Mouse (Mus musculus): ENCODE data around the gene Ywhag.

Ywhag gene

GRCm38 (mm10) chr5:135879449-135880158 is 54.8 kb downstream of the Ywhag start:
- peak; percentile 66 for DNase-seq

GRCm38 (mm10) chr5:135877831-135878231 is 56.6 kb downstream of the Ywhag start:
- peak; percentile 64 for DNase-seq

DNA sequence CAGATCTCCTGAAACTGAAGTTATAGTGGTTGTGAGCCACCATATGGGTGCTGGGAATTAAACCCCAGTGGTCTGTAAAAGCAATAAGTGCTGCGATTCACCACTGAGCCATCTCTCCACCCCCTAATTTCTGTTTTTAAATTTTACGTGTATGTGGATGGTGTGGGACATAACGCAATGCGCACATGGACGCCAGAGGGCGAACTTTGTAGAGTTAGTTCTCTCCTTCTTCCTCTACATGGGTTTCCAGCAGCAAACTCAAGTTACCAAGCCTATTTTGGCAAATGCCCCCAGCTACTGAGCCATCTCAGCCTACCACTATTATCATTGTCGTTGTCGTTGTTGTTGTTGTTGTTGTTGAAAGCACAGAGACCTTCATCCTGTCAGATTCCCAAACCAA is 57.2 kb downstream of the Ywhag start:
- peak; percentile 36 for DNase-seq

DNA sequence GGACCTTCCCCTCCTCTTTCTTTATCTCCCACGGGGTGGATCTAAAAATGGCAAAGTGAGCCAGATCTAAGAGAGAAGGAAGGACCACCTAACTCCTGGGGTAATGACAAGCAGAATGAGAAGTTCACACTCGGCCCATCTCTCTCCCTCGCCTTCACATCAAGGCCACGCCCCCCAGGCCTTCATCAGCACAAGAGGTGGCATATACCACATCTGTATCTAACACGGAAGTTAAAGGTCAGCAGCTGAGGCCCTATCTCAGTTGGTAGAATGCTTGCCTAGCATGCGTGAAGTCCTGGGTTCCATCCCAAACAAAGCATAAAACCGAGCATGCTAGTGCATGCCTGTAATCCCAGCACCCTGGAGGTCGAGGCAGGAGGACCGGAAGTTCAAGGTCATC is 60.7 kb downstream of the Ywhag start:
- DNase-seq: no peak

DNA sequence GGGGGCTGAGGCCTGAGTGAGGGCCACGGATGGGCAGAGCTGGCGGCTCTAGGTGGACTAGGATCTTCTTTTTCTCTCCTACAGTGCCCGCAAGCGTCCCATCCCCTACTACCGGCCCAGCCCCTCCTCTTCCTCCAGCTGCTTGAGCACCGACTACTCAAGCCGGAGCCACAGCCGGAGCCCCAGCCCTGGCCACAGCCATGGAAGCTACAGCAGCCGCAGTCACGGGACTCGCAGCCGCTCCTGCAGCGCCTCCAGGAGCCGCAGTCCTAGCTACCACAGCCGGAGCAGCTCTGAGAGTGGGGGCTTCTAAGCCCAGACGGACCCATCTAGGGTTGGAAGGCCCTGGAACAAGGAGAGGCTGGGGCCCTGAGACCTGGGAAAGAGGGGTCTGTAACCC is 61.4 kb downstream of the Ywhag start:
- no peak for DNase-seq

- no peak for DNase-seq
Observed at GRCm38 (mm10) chr5:135870505-135870904, 63.9 kb downstream of the Ywhag start.

DNA sequence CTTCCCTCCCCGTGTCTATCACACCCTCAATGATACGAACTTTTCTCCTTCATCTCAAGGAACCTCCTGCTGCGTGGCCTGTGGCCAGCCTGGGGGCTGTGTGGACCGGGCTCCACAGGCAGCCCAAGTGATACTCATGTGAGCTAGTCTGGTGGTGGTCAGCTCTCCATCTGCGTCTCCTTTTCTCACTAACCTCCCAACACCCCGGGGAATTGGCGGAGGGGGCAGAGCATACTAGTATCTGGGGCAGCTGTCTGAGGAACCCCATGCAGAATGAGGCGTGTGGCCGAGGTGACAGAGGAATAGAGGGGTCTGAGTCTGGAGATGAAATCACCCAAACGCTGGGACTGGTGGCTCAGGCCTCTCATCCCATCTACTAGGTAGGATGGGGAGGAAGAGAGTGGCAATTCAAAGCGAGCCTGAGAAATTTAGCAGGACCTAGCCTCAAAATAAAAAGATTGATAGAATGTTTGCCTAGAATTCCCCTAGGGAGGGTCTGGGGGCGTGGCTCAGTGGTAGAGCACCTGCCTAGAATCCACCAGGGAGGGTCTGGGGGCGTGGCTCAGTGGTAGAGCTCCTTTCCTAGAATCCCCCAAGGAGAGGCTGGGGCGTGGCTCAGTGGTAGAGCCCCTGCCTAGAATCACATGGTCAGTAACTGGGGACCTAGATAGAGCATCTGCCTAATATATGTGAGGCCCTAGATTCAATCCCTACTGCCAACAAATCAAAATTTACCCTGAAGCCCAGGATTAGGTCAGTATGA is 64.6 kb downstream of the Ywhag start:
- DNase-seq: no peak

- no peak for DNase-seq
Observed at GRCm38 (mm10) chr5:135868653-135869052, 65.8 kb downstream of the Ywhag start.

DNA sequence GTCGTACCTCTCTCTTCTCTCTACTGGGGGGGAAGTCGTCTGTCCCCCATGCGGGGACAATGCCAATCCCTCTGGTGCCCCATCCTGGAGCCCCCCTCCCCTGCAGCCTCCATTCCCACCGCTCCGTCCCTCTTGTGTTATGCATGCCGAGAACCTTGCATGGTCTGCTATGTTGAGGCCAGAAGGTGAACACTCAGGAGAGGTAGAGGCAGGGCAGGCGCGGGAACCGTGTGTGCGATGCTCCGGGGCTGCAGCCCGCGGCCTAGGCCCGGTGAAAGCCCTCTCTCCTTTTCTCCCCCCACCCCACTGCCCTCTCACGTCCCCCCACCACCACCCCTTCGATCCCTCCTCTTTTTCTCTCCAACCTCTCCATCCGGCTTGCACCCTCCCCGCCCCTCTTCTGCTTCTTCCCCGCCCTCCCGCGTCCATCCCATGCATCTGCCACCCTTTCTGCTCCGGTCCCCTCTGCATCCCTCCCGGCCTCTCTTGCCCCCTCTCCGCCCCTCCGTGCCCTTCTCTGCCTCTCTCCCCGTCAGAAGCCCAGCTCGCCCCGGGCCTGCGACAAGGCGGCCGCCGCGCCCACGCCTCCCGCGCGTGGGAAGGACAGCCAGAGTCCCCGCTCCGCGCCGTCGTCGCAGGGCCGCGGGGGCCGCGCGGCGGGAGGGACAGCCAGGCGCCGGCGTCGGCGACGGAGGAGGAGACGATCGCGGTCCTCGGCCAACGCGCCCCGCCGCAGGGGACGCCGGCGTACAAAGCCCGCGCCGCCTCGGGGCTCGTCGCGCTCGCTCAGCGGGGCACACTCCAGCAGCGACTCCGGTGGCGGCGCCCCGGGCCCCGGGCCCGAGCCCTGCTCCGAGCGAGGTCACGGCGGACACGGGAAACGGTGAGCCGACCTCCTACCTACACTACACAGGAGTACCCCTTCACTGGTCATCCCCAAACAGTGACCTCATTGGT is 66.5 kb downstream of the Ywhag start:
- DNase-seq: no peak

DNA sequence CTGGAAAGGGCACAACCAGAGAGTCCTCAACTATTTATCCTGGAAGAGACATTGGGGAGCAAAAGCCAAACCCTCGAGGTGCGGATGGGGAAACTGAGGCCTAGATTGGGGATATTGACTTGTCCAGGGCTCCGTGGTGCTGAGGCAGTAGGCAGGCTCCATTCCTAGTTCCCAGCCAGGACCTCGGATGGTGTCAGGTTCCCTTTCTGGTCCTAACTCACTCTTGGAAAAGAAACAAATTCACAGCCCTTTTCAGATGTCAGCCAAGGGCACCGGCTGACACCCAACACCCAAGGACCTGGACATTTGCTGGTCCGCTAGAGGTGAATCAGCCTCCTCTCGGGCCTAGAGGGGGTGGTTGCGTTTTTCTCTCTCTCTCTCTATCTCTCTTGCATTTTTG is 67.8 kb downstream of the Ywhag start:
- no peak for DNase-seq
